Mouse (Mus musculus) testis, adult 2 months (tissue): Measurements from ENCODE around the gene Polr3g. TPM values are rescaled to one million over a fixed set of nuclear protein-coding genes. Genes with fewer than 3 reads are reported as not detected.
"Not testable (repeated sequence)": the region's sequence is repeated elsewhere in the genome, so short reads cannot be mapped to it uniquely, and the experiment has no call there.

Source experiments
- H3K27ac ChIP-seq: fragments of 200-500 bp; 2 replicates; pipeline ENCODE4 v1.5.1; 2012; ENCODE audit warnings: low read depth, low read length; ENCODE audit not compliant: control insufficient read depth, insufficient read depth
- H3K27me3 ChIP-seq: fragments of 200-500 bp; 2 replicates; pipeline ENCODE4 v1.6.1; 2012; ENCODE audit warnings: mild to moderate bottlenecking, low read length, moderate library complexity; ENCODE audit not compliant: control insufficient read depth, insufficient read depth
- H3K36me3 ChIP-seq: fragments of 200-500 bp; 2 replicates; pipeline ENCODE4 v1.6.1; 2012; ENCODE audit warnings: mild to moderate bottlenecking, low read length; ENCODE audit not compliant: control insufficient read depth, insufficient read depth
- H3K4me1 ChIP-seq: fragments of 200-500 bp; 2 replicates; pipeline ENCODE4 v1.6.1; 2012; ENCODE audit warnings: low read length; ENCODE audit not compliant: control insufficient read depth, insufficient read depth
- H3K4me3 ChIP-seq: fragments of 200-500 bp; 2 replicates; pipeline ENCODE4 v1.5.1; 2012; ENCODE audit warnings: low read depth, mild to moderate bottlenecking, low read length, moderate library complexity, mixed read lengths; ENCODE audit not compliant: control insufficient read depth
- CTCF ChIP-seq: fragments of 200-500 bp; IDR thresholded peaks from 2 replicates; pipeline ENCODE4 v1.5.1; 2012; ENCODE audit warnings: low read depth, mild to moderate bottlenecking, inconsistent platforms, low read length, moderate library complexity; ENCODE audit not compliant: control insufficient read depth, insufficient read depth, insufficient replicate concordance
- POLR2A ChIP-seq: fragments of 200-500 bp; IDR thresholded peaks from 2 replicates; pipeline ENCODE4 v1.6.1; 2012; ENCODE audit warnings: low read depth, mild to moderate bottlenecking, inconsistent platforms, low read length, moderate library complexity; ENCODE audit not compliant: control insufficient read depth
- polyA plus RNA-seq: library from polyadenylated mRNA; depleted of rRNA; stranded (reverse); fragments of >200 nt; gene quantifications from 2 replicates; pipeline ENCODE4 v1.2.3, GENCODE M21; 2012

Polr3g gene
- polyA plus RNA-seq, 1 experiment: 7.7 TPM

DNA sequence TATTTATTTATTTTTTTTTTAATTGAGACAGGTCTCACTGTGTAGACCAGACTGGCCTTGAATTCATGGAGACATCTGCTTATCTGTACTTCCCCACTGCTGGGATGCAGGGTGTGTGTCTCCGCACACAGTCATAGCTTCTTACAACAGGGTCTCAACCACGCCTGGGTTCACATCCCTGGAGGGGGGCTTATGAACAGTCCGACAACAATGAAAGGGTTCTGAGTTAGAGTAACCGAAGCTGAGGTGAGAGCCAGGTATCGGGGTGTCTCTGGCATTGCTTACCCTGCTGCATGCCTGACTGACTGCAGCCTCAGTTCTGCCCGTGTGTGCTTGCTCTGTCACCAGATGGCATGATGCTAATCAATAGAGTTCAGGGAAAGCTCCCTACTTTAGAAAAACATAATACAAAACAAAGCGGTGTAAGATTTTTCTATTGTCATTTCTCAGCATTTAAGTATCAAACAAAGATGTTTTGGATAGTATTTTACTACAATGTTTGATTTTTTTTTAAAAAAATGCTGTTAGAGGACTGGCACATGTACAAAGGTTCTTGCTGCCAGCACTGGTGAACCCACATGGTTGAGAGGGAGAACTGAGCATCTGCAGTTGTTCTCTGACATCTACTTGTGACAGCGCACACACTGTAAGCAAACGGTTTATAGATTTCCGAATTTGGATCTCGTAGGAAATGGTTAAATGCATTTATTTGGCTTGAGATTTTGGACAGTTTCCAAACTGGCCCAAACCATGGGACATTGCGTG is 47.1 kb downstream of the Polr3g start:
- Histone ChIP-seq H3K4me3 (no peak overlapping the region), H3K27ac (no peak overlapping the region), H3K36me3 (no peaks in the 10 kb centered on the region), H3K4me1 (no peaks in the 10 kb centered on the region), H3K27me3 (no peaks in the 10 kb centered on the region)
- TF ChIP-seq POLR2A (no peak), CTCF (no peak)

DNA sequence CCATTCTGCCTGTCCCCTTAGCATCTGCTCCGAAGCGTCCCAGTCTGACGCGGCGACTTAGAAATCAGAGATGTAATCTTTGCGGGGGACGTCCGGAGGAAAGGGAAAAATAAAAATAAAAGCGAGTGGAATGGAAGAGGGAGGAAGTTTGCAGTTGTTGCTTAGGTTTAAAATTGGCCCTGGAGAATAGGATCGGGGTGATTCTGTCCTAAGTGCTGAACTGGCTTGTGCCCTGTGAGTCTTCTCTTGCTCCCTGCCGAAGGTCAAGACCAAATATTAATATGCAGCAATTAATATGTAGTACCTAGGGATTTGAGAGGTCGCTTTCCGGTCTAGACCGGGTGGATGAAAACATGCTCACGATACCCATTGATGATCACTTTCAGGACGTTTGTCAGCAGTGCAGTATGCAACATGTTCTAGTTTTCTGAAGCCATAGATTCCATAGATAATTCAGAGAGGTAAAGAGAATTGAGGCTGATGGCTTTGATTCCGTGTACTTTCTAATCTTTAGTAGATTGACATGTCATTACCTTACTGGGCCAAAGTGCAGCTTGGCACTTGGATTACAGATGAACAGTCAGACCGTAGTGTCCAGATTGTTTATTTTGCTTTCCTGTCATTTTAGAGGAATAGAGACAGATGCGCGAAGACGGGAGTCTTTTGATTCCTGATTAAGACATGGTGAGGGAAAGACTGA is 52.6 kb downstream of the Polr3g start:
- Histone ChIP-seq H3K27ac (peak overlapping the region; percentile 90), H3K27me3 (no peaks in the 10 kb centered on the region), H3K4me1 (peaks cover 5% of the 10 kb centered on the region), H3K4me3 (peak overlapping the region; percentile 93), H3K36me3 (no peaks in the 10 kb centered on the region)
- TF ChIP-seq POLR2A: no peak
- TF ChIP-seq CTCF: no peak

DNA sequence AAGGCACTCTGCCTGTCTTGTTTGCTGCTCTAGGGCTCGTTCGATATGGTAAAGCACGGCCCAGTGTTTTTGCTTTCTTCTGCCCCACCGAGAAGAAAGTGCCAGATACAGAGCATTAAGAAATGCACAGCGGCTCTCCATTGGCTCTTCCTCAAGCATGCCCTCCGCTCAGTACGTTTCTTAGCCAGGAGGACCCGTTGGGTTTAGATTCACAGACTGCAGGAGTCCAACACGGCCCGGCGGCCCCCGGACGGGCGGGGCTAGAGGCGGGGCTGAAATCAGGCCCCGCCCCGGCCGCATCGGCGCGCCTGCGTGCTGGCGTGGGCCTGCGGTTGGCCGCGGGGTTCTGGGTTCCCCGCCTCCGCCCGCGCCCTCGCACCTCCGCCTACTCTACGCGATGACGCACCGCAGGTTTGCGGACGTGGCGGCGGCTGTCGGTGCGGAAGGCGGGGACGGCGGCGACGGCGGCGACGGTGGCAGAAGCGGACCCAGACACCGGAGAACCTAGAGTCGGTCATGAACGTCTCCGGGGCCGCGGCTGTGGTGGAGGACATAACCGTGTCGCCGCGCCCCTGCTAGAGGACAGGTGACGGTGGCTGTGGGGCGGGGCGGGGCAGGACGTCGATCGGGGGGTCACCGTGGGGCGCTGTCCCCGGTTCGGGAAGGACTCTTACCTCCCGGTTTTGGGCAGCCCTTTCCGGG is 53.3 kb downstream of the Polr3g start, which contains the start of gene Lysmd3:
TSS of gene Lysmd3 (plus strand) at position 313 of the 702 bp plus-strand sequence.
- H3K36me3 ChIP-seq: no peaks in the 10 kb centered on the region
- TF ChIP-seq POLR2A: peak; percentile 88
- TF ChIP-seq CTCF: no peak
- H3K27me3 ChIP-seq: no peaks in the 10 kb centered on the region
- H3K27ac ChIP-seq: peak within 1 kb of the TSS; percentile 90
- peak within 1 kb of the TSS; percentile 93 for H3K4me3 ChIP-seq
- H3K4me1 ChIP-seq: peaks cover 5% of the 10 kb centered on the region

DNA sequence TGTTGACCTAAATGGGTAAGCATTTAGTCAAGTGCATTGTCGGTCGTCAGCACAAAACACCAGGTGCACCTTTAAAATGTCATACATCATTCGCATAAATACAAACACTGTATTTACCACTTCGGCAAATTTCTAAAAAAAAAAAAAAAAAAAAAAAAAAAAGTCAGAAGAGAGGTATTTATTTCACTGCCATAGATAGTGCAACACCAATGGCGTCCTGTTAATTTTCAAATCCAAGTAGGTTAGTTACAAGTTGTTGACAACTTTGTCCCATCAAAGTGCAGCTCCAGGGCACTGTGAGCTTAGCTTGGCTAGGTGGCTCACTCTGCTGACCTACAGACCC is 53.8 kb downstream of the Polr3g start:
- Histone ChIP-seq H3K36me3 (no peaks in the 10 kb centered on the region), H3K4me3 (peak overlapping the region; percentile 93), H3K27me3 (no peaks in the 10 kb centered on the region), H3K4me1 (peaks cover 5% of the 10 kb centered on the region), H3K27ac (peak overlapping the region; percentile 88)
- TF ChIP-seq POLR2A (no peak), CTCF (no peak)

DNA sequence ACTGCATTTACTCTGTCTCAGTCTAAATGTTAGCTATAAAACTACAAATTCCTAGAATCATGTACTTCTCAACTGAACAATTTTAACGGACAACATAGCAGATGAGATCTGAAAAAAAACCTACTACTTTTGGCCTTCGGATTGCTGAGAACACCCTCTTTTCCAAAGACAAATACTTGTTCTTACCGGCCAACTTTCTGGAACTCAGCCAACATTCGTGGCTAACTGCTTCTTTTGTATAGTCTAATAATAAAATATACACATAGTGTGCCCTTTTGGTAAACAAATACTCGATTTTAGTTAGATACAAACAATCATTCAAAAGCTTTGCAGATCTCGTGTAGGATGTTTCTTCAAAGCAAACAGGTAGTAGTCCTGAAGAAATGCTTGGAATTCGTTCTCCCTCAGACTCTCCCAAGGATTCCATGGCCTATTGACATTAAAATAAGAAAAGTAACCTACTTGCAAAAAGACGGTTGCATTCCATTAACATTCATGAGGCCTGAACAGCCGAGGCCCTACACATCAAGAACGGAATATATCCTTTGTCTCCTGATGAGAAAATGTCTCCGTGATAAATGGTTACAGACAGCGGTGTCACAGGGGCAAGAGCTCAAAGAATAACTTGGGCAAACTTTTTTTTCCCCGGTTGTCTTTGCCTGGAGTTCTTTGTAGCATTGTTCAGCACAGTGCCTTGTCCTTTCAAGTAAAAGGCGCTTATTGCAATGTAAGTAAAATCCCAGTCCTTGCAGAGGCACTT is 54.5 kb downstream of the Polr3g start:
- Histone ChIP-seq H3K27me3 (no peaks in the 10 kb centered on the region), H3K4me3 (no peak overlapping the region), H3K4me1 (peaks cover 5% of the 10 kb centered on the region), H3K36me3 (no peaks in the 10 kb centered on the region), H3K27ac (peak overlapping the region; percentile 0; the same call in 1 of the 2 replicates)
- TF ChIP-seq CTCF (no peak), POLR2A (no peak)

DNA sequence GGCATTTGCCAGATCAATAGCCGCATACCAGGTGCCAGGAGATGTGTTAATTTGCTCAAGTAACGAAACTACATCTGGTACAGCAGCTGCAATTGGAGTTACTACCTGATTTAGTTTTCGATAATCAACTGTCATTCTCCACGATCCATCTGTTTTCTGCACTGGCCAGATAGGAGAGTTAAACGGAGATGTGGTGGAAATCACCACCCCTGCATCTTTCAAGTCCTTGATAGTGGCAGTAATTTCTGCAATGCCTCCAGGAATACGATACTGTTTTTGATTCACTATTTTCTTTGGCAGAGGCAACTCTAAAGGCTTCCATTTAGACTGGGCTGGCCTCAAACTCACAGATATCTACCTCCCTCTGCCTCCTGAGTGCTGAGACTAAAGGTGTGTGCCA is 60.4 kb downstream of the Polr3g start:
- not testable (repeated sequence) for H3K36me3 ChIP-seq, H3K4me3 ChIP-seq, H3K27me3 ChIP-seq, H3K27ac ChIP-seq, H3K4me1 ChIP-seq

GRCm38 (mm10) chr13:81646348-81646747 is 64.5 kb downstream of the Polr3g start:
- TF ChIP-seq CTCF (no peak), POLR2A (no peak)
- Histone ChIP-seq H3K27ac (no peak overlapping the region), H3K4me1 (no peaks in the 10 kb centered on the region), H3K4me3 (no peak overlapping the region), H3K36me3 (no peaks in the 10 kb centered on the region), H3K27me3 (no peaks in the 10 kb centered on the region)
